Mouse (Mus musculus) liver, adult 2 months (tissue): ENCODE results near the gene Pard6b. TPM values are rescaled to one million over a fixed set of nuclear protein-coding genes. Genes with fewer than 3 reads are reported as not detected.

Experiments used
- DNase-seq: peaks from one replicate; pipeline ENCODE4 v3.0.0-alpha.2; 2011; ENCODE audit warnings: low read depth, low spot score; ENCODE audit errors: extremely low read depth
- H3K27ac ChIP-seq: fragments of 200-500 bp; replicated peaks from 2 replicates; pipeline ENCODE4 v1.5.1; 2012; ENCODE audit warnings: low read depth, mild to moderate bottlenecking, control low read depth, inconsistent platforms, low read length; ENCODE audit not compliant: insufficient read depth
- H3K27me3 ChIP-seq: fragments of 200-500 bp; 2 replicates; pipeline ENCODE4 v1.6.1; 2012; ENCODE audit warnings: mild to moderate bottlenecking, moderate library complexity, low read length, inconsistent platforms; ENCODE audit not compliant: control insufficient read depth, insufficient read depth
- H3K36me3 ChIP-seq: fragments of 200-500 bp; 2 replicates; pipeline ENCODE4 v1.6.1; 2012; ENCODE audit warnings: low read length, inconsistent platforms; ENCODE audit not compliant: control insufficient read depth, insufficient read depth
- H3K4me1 ChIP-seq: fragments of 200-500 bp; 2 replicates; pipeline ENCODE4 v1.6.1; 2011; ENCODE audit warnings: low read length; ENCODE audit not compliant: control insufficient read depth, insufficient read depth
- H3K4me3 ChIP-seq: fragments of 200-500 bp; 2 replicates; pipeline ENCODE4 v1.5.1; 2011; ENCODE audit warnings: low read depth, mild to moderate bottlenecking, control low read depth, low read length, moderate library complexity; ENCODE audit not compliant: insufficient read depth
- H3K79me2 ChIP-seq: fragments of 200-500 bp; 2 replicates; pipeline ENCODE4 v1.6.1; 2012; ENCODE audit warnings: inconsistent platforms, mild to moderate bottlenecking, low read length, moderate library complexity; ENCODE audit not compliant: control insufficient read depth, insufficient read depth
- H3K9ac ChIP-seq: fragments of 200-500 bp; 2 replicates; pipeline ENCODE4 v1.6.1; 2012; ENCODE audit warnings: low read depth, mild to moderate bottlenecking, control low read depth, inconsistent platforms, low read length
- CTCF ChIP-seq: fragments of 200-500 bp; IDR thresholded peaks from 2 replicates; pipeline ENCODE4 v1.5.1; 2011; ENCODE audit warnings: low read depth, low read length, control low read depth
- POLR2A ChIP-seq: fragments of 200-500 bp; IDR thresholded peaks from 2 replicates; pipeline ENCODE4 v1.6.1; 2011; ENCODE audit warnings: low read length, control low read depth; ENCODE audit not compliant: insufficient read depth; ENCODE audit errors: extremely low read depth
- WGBS: fragments of 180-500 bp; shearing (Covaris S2); methylation state at CpG from one replicate; pipeline ENCODE4 v1.1.7; 2018; 5-methylcytosine and 5-hydroxymethylcytosine counted together
- polyA plus RNA-seq: library from polyadenylated mRNA; depleted of rRNA; stranded (reverse); fragments of >200 nt; gene quantifications from 2 replicates; pipeline ENCODE4 v1.2.3, GENCODE M21; 2012
- total RNA-seq: library from RNA; depleted of rRNA; stranded (reverse); fragments of >200 nt; gene quantifications from 2 replicates; pipeline ENCODE4 v1.2.3, GENCODE M21; 2014

The Pard6b gene
- total and polyA plus RNA-seq, 2 experiments = 1.7 to 5.3 TPM

- WGBS = 28% methylated on average over 13 of the region's 13 CpGs
- Histone ChIP-seq H3K27ac (no peak overlapping the region), H3K4me1 (peaks cover 2% of the 10 kb centered on the region; the same call in 1 of the 2 replicates), H3K27me3 (no peaks in the 10 kb centered on the region), H3K4me3 (no peak overlapping the region), H3K79me2 (no peaks in the 10 kb centered on the region), H3K9ac (no peak overlapping the region), H3K36me3 (no peaks in the 10 kb centered on the region)
- no peak for DNase-seq
- TF ChIP-seq CTCF = no peak
- no peak for TF ChIP-seq POLR2A
Measured at GRCm38 (mm10) chr2:168058488-168059199, 22.2 kb upstream of the Pard6b start.

- no peak for TF ChIP-seq CTCF
- TF ChIP-seq POLR2A = no peak
- Histone ChIP-seq H3K27ac (no peak overlapping the region), H3K36me3 (no peaks in the 10 kb centered on the region), H3K4me3 (no peak overlapping the region), H3K79me2 (no peaks in the 10 kb centered on the region), H3K4me1 (no peaks in the 10 kb centered on the region), H3K27me3 (no peaks in the 10 kb centered on the region), H3K9ac (no peak overlapping the region)
- 81% methylated on average over 6 of the region's 6 CpGs for WGBS
- no peak for DNase-seq
Measured at GRCm38 (mm10) chr2:168059200-168059790, 21.5 kb upstream of the Pard6b start.

- Histone ChIP-seq H3K36me3 (no peaks in the 10 kb centered on the region), H3K4me1 (no peaks in the 10 kb centered on the region), H3K27ac (no peak overlapping the region), H3K27me3 (no peaks in the 10 kb centered on the region), H3K4me3 (no peak overlapping the region), H3K9ac (no peak overlapping the region), H3K79me2 (no peaks in the 10 kb centered on the region)
- TF ChIP-seq CTCF = no peak
- TF ChIP-seq POLR2A = no peak
- no peak for DNase-seq
- WGBS = 90% methylated on average over 12 of the region's 12 CpGs
Measured at GRCm38 (mm10) chr2:168063712-168064111, 17.1 kb upstream of the Pard6b start.

- TF ChIP-seq CTCF = no peak
- no peak for TF ChIP-seq POLR2A
- H3K4me1 ChIP-seq = no peaks in the 10 kb centered on the region
- H3K27me3 ChIP-seq = no peaks in the 10 kb centered on the region
- no peaks in the 10 kb centered on the region for H3K36me3 ChIP-seq
- H3K79me2 ChIP-seq = no peaks in the 10 kb centered on the region
- WGBS = 68% methylated on average over 7 of the region's 7 CpGs
- H3K27ac ChIP-seq = no peak overlapping the region
- DNase-seq = no peak
- no peak overlapping the region for H3K9ac ChIP-seq
- no peak overlapping the region for H3K4me3 ChIP-seq
Measured at GRCm38 (mm10) chr2:168065511-168065910, 15.3 kb upstream of the Pard6b start.

- WGBS = 91% methylated on average over 8 of the region's 8 CpGs
- TF ChIP-seq POLR2A (no peak), CTCF (no peak)
- Histone ChIP-seq H3K27me3 (no peaks in the 10 kb centered on the region), H3K4me1 (no peaks in the 10 kb centered on the region), H3K4me3 (no peak overlapping the region), H3K27ac (no peak overlapping the region), H3K36me3 (no peaks in the 10 kb centered on the region), H3K79me2 (no peaks in the 10 kb centered on the region), H3K9ac (no peak overlapping the region)
- no peak for DNase-seq
Measured at GRCm38 (mm10) chr2:168066783-168067182, 14.0 kb upstream of the Pard6b start.

- Histone ChIP-seq H3K27me3 (no peaks in the 10 kb centered on the region), H3K9ac (no peak overlapping the region), H3K4me3 (no peak overlapping the region), H3K27ac (no peak overlapping the region), H3K36me3 (no peaks in the 10 kb centered on the region), H3K4me1 (no peaks in the 10 kb centered on the region), H3K79me2 (no peaks in the 10 kb centered on the region)
- no peak for DNase-seq
- TF ChIP-seq CTCF (no peak), POLR2A (no peak)
- 69% methylated on average over 5 of the region's 5 CpGs for WGBS
Measured at GRCm38 (mm10) chr2:168070425-168070824, 10.4 kb upstream of the Pard6b start.
